Mouse (Mus musculus) spleen, postnatal 4 days (tissue): Measurements from ENCODE around the gene Pde10a.
A peak's percentile ranks its signal among the peaks of the same experiment; 100 is the strongest.

Experiments
- DNase-seq, 2 experiments: peaks; one replicate each; pipeline ENCODE4 v3.0.0; 2022; ENCODE audit warnings: low spot score in 2 of 2

Pde10a gene

DNA sequence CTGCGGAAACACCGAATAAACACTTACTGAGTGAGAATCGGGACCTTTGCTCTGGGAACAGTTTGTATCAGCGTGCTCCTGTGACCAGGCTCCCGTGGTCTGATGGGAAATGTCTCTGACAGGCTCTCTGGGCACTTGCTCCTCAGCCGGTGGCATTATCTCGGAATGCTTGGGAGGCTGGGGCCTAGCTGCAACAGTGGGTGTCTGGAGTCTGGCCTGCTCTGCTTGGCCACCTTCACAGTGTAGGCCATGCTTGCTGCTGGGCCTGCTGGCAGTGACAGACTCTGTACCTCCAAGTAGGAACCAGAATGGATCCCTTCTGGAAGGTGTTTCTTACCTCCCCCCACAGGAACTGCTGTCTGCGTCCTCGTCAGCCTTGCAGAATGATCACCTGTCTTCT, 362.9 kb downstream of the Pde10a start:
- no peak for DNase-seq

- DNase-seq, result no peak
Observed at GRCm38 (mm10) chr17:8888639-8889038, 363.5 kb downstream of the Pde10a start.

- no peak for DNase-seq
Observed at GRCm38 (mm10) chr17:8892193-8892985, 367.2 kb downstream of the Pde10a start.

DNA sequence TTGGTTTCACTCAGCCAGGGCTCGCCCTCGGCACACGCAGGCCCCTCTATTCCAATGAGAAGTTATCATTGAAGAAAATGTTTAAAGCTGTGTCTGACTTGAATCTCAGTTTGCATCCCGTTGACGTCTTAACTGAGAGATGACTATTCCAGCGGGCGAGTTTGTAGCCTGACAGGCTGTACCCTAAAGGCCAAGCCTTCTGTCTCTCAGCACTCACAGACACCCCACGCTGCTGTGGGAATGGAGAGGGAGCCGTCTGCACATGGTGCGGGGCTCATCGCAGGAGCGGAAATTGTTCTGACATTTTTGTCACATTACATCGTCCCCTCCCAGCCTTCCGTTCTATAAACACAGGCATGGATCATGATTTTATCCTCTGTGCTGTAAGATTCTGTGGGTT, 370.8 kb downstream of the Pde10a start:
- no peak for DNase-seq

- no peak for DNase-seq
Observed at GRCm38 (mm10) chr17:8897749-8898148, 372.6 kb downstream of the Pde10a start.

GRCm38 (mm10) chr17:8898221-8898620, 373.0 kb downstream of the Pde10a start:
- no peak for DNase-seq

- DNase-seq, result no peak
Observed at GRCm38 (mm10) chr17:8899212-8899611, 374.0 kb downstream of the Pde10a start.

DNA sequence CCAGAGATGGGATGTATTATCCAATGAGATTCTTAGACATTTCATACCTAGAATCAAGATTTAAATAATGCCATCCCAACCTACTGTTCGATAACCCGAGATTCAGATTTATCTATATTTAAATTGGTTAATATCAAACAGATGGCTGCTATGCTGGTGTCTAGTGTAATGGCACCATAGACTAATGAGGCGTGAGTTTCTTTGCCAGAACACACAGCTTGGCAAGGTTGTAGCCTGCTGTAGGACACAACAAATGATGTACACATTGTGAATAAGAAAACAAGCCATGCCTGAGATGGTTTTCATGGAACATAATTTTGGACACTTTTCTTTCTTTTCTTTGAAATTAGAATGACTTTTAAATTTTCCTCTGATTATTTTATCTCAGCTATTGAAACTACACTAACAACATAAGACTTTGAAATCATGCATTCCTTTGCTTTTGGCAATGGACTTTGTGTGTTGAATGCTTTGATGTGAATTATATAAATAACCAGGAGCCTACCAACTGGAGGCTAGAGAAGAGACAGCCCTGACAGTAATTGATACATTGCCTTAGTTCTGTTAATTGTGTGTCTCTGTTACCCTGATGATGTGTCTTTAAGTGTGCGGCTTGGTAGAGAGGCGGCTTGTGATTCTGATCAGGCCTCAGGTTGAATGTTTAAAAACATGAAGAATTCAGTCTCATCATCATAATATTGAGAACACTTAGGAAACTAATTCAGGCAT, 378.5 kb downstream of the Pde10a start:
- no peak for DNase-seq

DNA sequence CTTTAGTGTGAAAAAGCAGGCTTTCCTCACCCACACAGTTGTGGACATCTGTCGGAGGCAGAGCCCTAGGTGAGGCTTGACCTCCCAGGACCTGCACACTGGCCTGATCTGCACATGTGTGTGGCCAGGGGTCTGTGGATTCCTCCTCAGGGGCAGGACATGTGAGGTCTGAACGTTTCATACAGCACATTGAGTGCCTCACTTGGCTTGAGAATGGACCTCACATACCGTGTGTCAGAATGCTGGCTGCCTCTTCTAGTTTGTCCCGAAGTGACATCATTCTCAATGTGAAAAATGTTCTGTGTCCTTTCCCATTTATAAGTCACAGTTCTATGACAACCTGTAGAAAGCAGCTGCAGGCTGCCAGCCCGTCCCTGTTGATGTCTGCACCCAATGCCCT, 385.4 kb downstream of the Pde10a start:
- DNase-seq, result no peak

- no peak for DNase-seq
Observed at GRCm38 (mm10) chr17:8912933-8913332, 387.8 kb downstream of the Pde10a start.

- no peak for DNase-seq
Observed at GRCm38 (mm10) chr17:8915693-8916092, 390.5 kb downstream of the Pde10a start.

- no peak for DNase-seq
Observed at GRCm38 (mm10) chr17:8923074-8923473, 397.9 kb downstream of the Pde10a start.

GRCm38 (mm10) chr17:8923727-8924126, 398.6 kb downstream of the Pde10a start:
- DNase-seq, result no peak

DNA sequence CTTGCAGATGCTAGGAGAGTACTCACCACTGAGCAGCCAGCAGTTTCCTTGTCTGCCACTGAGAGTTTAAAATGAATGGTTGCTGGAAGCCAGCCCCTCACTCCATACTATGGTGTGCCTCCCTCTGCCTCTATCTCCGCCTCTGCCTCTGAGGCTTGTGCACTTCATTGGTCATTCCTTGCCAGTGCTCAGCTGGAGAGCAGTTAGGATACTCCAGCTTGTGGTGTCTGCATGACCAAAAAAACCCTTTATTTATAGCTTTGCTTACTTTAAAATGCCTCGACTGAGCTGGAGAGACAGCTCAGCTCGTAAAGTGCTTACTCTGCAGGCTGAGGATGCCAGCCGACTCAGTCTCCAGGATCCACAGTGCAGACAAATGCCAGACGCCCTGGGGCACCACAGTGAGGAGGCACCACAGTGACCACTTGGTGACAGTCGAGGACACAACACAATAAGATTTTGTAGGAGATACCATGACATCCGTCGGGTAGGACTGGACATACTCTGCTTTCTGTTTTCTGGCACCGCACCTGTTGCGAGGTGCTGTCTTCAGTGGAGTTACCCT, 400.7 kb downstream of the Pde10a start:
- DNase-seq, result no peak

GRCm38 (mm10) chr17:8928560-8928959, 403.4 kb downstream of the Pde10a start:
- DNase-seq, result no peak

- DNase-seq, result peak in 1 of 2 experiments; percentile 44
Observed at GRCm38 (mm10) chr17:8929636-8930035, 404.5 kb downstream of the Pde10a start.

- no peak for DNase-seq
Observed at GRCm38 (mm10) chr17:8935604-8936003, 410.4 kb downstream of the Pde10a start.

DNA sequence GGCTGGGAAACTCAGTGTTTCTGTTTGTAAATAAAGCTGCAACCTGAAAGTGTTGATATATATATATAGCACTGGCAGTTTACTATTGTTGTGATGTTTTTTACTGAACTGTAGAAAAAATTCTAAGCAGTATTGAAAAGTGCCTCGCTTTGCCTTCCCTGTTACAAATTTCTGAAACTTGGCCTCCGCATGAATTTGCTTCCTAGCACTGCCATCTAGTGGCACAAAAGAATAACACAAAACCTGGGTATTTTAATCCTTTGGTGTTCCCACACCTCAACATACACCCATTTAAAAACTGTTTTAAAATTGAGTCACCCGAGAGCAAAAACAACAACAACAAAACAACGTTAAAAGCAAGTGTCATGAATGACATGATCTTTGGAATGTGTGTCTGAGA, 411.4 kb downstream of the Pde10a start:
- DNase-seq, result no peak

DNA sequence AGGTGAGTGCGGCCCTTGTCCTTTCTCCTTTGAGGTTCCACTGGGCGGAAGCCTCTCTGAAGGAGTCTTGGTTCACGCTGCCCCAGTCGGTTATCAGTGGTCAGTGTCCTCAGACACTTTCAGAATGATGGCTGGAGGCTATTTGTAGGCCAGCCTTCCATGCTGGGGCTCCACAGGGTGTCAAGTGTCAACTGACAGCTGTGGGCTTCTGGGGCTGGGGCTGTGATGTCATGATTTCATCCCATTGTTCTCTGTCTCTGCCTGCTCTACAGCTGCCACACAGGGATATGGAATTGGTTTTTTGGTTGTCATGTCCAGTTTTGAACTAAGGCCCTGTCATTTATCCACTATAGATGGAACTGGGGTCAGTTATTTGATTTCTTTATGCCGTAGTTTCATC, 426.4 kb downstream of the Pde10a start:
- DNase-seq, result no peak

DNA sequence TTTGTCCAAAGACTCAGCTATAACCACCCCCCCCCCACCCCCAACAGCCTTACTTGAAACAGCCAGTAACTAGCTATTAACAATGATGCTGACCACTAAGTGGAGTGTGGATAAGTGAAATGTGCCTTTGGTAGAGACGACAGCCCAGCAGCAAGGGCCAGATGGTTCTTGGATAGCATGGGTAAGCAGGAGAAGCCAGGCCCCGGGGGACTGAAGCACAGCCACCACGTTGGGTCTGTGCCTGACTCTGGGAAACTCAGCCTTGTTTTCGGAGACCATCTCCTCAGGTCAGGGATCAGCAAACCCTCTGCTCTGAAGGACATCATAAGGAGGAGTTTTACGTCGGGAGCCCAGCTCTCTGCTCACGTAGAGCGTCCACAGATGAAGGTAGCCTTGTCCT, 427.8 kb downstream of the Pde10a start:
- DNase-seq, result no peak

DNA sequence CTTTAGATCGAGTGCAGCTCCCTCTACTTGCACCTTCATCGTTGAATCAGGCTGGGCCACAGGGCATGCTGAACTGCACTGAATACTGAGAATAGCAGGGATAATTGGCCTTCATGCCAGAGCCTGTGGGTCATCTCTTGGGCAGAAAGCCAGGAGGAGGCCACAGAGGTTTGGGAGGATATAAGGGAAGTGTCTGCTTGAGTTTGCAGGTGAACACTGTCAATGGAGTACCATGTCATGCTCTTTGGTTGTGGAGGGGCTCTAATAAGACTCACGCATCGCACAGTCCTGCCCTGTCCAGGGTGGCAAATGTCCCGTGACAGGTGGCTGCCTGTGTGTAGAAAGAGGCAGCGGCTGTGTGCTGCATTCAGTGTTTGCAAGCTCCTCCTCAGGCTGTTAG, 433.0 kb downstream of the Pde10a start:
- no peak for DNase-seq

DNA sequence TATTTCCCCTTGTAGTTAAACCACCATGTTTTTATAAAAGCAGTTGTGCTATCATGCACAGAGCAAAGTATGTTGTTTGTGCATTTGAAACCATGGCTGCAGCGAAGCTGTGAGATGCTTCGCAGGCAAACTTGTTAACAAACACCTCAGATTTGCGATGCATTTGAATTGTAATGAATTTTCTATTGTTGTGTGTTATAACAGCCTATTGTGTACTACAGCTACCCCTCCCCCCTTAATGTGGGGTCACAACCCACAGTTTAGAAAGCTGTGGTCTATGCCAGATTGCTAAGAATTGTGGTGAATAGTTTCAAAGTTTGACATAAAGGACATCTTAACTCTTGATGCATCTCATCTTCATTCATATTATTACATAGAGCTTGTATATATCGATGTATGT, 435.2 kb downstream of the Pde10a start:
- DNase-seq, result no peak

GRCm38 (mm10) chr17:8961097-8961496, 435.9 kb downstream of the Pde10a start:
- DNase-seq, result no peak
